Mouse (Mus musculus) liver, adult 2 months (tissue): ENCODE results near the gene Snrpd2.

Experiments
- CTCF ChIP-seq: fragments of 200-500 bp; IDR thresholded peaks from 2 replicates; pipeline ENCODE4 v1.5.1; 2011; ENCODE audit warnings: low read depth, low read length, control low read depth
- POLR2A ChIP-seq: fragments of 200-500 bp; IDR thresholded peaks from 2 replicates; pipeline ENCODE4 v1.6.1; 2011; ENCODE audit warnings: low read length, control low read depth; ENCODE audit not compliant: insufficient read depth; ENCODE audit errors: extremely low read depth

DNA sequence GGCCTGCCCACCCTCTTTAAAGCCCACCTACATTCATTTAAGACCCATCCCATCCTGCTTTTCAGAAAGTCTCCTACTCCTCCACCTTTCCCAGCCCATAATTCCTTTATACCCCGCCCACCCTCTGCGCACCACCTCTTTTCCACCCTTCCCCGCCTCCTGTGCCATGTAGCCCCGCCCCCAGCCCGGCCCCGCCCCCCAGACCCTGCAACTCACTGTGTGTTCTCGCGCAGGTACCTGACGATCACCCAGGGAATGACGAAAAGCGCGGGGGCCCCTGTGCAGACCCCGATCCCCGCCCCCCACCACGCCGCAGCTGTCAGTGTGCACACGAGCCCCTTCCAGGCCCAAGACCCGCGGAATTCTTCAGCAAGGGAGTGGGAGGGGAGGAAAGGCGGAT, 10.6 kb downstream of the Snrpd2 start:
- TF ChIP-seq POLR2A (no peak), CTCF (no peak)
